Mouse (Mus musculus): ENCODE results near the gene G3bp1.

The G3bp1 gene

GRCm38 (mm10) chr11:55545690-55546089 is 76.2 kb downstream of the G3bp1 start:
- DNase-seq (ENCODE audit: low read depth, low spot score), result no peak
